Mouse (Mus musculus): ENCODE measurements at regions not wholly inside any gene's neighbourhood (a gene's known extent, or its start where the extent isn't known, plus 50 kb on each side); places are given as distances from the start of the nearest gene placed in this dataset.

DNA sequence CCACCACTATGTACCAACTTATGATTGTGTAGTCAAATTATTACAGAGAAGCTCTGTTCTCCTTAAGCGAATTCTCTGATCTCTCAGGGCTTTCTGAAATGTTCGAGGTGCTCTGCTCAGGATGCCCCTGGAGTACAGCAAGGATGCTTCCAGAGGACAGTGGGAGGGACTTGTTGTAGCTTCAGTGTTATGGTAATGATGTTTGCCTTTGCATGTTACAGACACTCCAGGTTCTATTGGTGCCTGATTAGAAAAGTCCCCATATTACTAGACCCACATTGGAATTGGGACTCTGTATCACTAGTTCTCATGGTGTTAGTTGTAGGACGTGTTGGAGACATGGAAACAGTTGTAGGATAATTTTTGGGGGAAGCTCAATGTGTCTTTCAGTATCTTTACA is 96.0 kb downstream of the Epdr1 start:
- TF ChIP-seq CTCF (IDR thresholded peaks at IDR 0.05; ENCODE audit: insufficient read depth, low read length): no peak
- TF ChIP-seq POLR2A (IDR thresholded peaks at IDR 0.05; ENCODE audit: borderline replicate concordance, extremely low read depth, low read depth, low read length): no peak

Data from lung, adult 2 months (tissue).